Mouse (Mus musculus) G1E (cell line): ENCODE results near the gene Cox6b2. TPM values are rescaled to one million over a fixed set of nuclear protein-coding genes. Genes with fewer than 3 reads are reported as not detected.

Source experiments
- ATAC-seq: 2 replicates; pipeline ENCODE4 v1.8.0; 2016; ENCODE audit warnings: mild to moderate bottlenecking; ENCODE audit not compliant: insufficient number of reproducible peaks, poor library complexity, low FRiP score, severe bottlenecking; ENCODE audit errors: extremely low read depth
- DNase-seq: peaks from one replicate; pipeline ENCODE4 v3.0.0; 2012; ENCODE audit warnings: low spot score
- H3K27me3 ChIP-seq: 2 replicates; pipeline ENCODE4 v1.6.1; 2012; ENCODE audit warnings: mild to moderate bottlenecking, low read length, inconsistent platforms; ENCODE audit not compliant: insufficient read depth
- H3K36me3 ChIP-seq: replicated peaks from 2 replicates; pipeline ENCODE3; 2012; ENCODE audit warnings: mild to moderate bottlenecking, inconsistent platforms
- H3K4me1 ChIP-seq: 2 replicates; pipeline ENCODE4 v1.6.1; 2012; ENCODE audit warnings: low read depth, low read length, inconsistent platforms, mixed read lengths; ENCODE audit not compliant: insufficient read depth
- H3K4me3 ChIP-seq: 2 replicates; pipeline ENCODE4 v1.5.1; 2012; ENCODE audit warnings: low read depth, mild to moderate bottlenecking, inconsistent platforms, low read length, moderate library complexity, mixed read lengths
- H3K9me3 ChIP-seq: replicated peaks from 2 replicates; pipeline ENCODE4 v1.6.1; 2012; ENCODE audit warnings: inconsistent platforms
- CTCF ChIP-seq: IDR thresholded peaks from 2 replicates; pipeline ENCODE4 v1.5.1; 2012; ENCODE audit warnings: low read depth, low read length, inconsistent platforms, mixed read lengths
- GATA1 ChIP-seq: IDR thresholded peaks from 2 replicates; pipeline ENCODE4 v1.6.1; 2012; ENCODE audit warnings: borderline replicate concordance, low read length, inconsistent platforms, mixed read lengths
- GATA2 ChIP-seq: IDR thresholded peaks from 2 replicates; pipeline ENCODE4 v1.6.1; 2012; ENCODE audit warnings: low read depth, low read length, inconsistent platforms, borderline replicate concordance
- POLR2AphosphoS5 ChIP-seq: IDR thresholded peaks from 2 replicates; pipeline ENCODE4 v1.6.1; 2012; ENCODE audit warnings: low read depth, low read length, inconsistent platforms; ENCODE audit not compliant: insufficient replicate concordance
- TAL1 ChIP-seq: conservative IDR thresholded peaks from 2 replicates; pipeline ENCODE4 v1.6.1; 2012; ENCODE audit warnings: low read depth, low read length, inconsistent platforms, mixed read lengths
- polyA plus RNA-seq: library from polyadenylated mRNA; stranded (reverse); fragments of >175 nt; gene quantifications from 2 replicates; pipeline ENCODE4 v1.2.3, GENCODE M21; 2012
- total RNA-seq, 2 experiments: library from RNA; stranded (forward) in 1 of 2; stranded (reverse) in 1 of 2; fragments of 200-1000 nt in 1 of 2; fragments of >200 nt in 1 of 2; fragmentation: Nextera tagmentation in 1 of 2; gene quantifications; 2 replicates each; pipeline ENCODE4 v1.2.3; 2014 to 2017

Gene Cox6b2
- total and polyA plus RNA-seq, 3 experiments = 1.0 to 7.8 (median 4.2) TPM

GRCm38 (mm10) chr7:4702334-4702733 lies 50.6 kb downstream of the Cox6b2 start:
- Histone ChIP-seq H3K36me3 (no peaks in the 10 kb centered on the region), H3K27me3 (peaks cover 43% of the 10 kb centered on the region), H3K9me3 (no peaks in the 10 kb centered on the region), H3K4me1 (no peaks in the 10 kb centered on the region), H3K4me3 (no peak overlapping the region)
- no peak for TF ChIP-seq TAL1
- no peak for TF ChIP-seq CTCF
- no peak for TF ChIP-seq GATA1
- no peak for TF ChIP-seq POLR2AphosphoS5
- no peak for TF ChIP-seq GATA2
- ATAC-seq (no peak), DNase-seq (no peak)

Other genes with a start within 250 kb of the Cox6b2 start
Only the 20 nearest of the 27 such genes appear.
- not detected in 2 replicates for gene Ptprh, start 149.1 kb downstream of the Cox6b2 start, total RNA-seq (2014; fragmentation: Nextera tagmentation)
- 0.05 and 0.06 TPM in 2 replicates for gene Ptprh, start 149.1 kb downstream of the Cox6b2 start, total RNA-seq (2017)
- not detected in 2 replicates for gene Ptprh, start 149.1 kb downstream of the Cox6b2 start, polyA plus RNA-seq
- 10.3 and 40.0 TPM in 2 replicates for gene Tmem86b, start 121.7 kb downstream of the Cox6b2 start, total RNA-seq (2014; fragmentation: Nextera tagmentation)
- 9.3 and 10.4 TPM in 2 replicates for gene Tmem86b, start 121.7 kb downstream of the Cox6b2 start, total RNA-seq (2017)
- gene Tmem86b, start 121.7 kb downstream of the Cox6b2 start, polyA plus RNA-seq = 3.8 and 4.8 TPM in 2 replicates
- gene Ppp6r1, start 94.1 kb downstream of the Cox6b2 start, total RNA-seq (2014; fragmentation: Nextera tagmentation) = 97.4 and 108 TPM in 2 replicates
- gene Ppp6r1, start 94.1 kb downstream of the Cox6b2 start, total RNA-seq (2017) = 90.5 and 90.7 TPM in 2 replicates
- gene Ppp6r1, start 94.1 kb downstream of the Cox6b2 start, polyA plus RNA-seq = 208 and 223 TPM in 2 replicates
- gene Hspbp1, start 68.0 kb downstream of the Cox6b2 start, total RNA-seq (2014; fragmentation: Nextera tagmentation) = 55.3 and 67.8 TPM in 2 replicates
- 26.5 and 30.6 TPM in 2 replicates for gene Hspbp1, start 68.0 kb downstream of the Cox6b2 start, total RNA-seq (2017)
- 124 and 152 TPM in 2 replicates for gene Hspbp1, start 68.0 kb downstream of the Cox6b2 start, polyA plus RNA-seq
- gene Brsk1, start 62.5 kb downstream of the Cox6b2 start, total RNA-seq (2014; fragmentation: Nextera tagmentation) = not detected in 2 replicates
- gene Brsk1, start 62.5 kb downstream of the Cox6b2 start, total RNA-seq (2017) = 0.44 TPM in 1 of 2 replicates, not detected in the other
- gene Brsk1, start 62.5 kb downstream of the Cox6b2 start, polyA plus RNA-seq = not detected in 2 replicates
- 1.1 and 1.7 TPM in 2 replicates for gene Tmem150b, start 27.8 kb downstream of the Cox6b2 start, total RNA-seq (2014; fragmentation: Nextera tagmentation)
- 1.2 and 1.7 TPM in 2 replicates for gene Tmem150b, start 27.8 kb downstream of the Cox6b2 start, total RNA-seq (2017)
- 0.11 and 0.21 TPM in 2 replicates for gene Tmem150b, start 27.8 kb downstream of the Cox6b2 start, polyA plus RNA-seq
- gene Kmt5c, start 13.0 kb downstream of the Cox6b2 start, total RNA-seq (2014; fragmentation: Nextera tagmentation) = 79.7 and 108 TPM in 2 replicates
- 34.8 and 39.0 TPM in 2 replicates for gene Kmt5c, start 13.0 kb downstream of the Cox6b2 start, total RNA-seq (2017)
- 232 and 325 TPM in 2 replicates for gene Kmt5c, start 13.0 kb downstream of the Cox6b2 start, polyA plus RNA-seq
- not detected in 2 replicates for gene Fam71e2, start 18.2 kb upstream of the Cox6b2 start, total RNA-seq (2014; fragmentation: Nextera tagmentation)
- 0.05 and 0.06 TPM in 2 replicates for gene Fam71e2, start 18.2 kb upstream of the Cox6b2 start, total RNA-seq (2017)
- gene Fam71e2, start 18.2 kb upstream of the Cox6b2 start, polyA plus RNA-seq = not detected in 2 replicates
- gene Il11, start 29.8 kb upstream of the Cox6b2 start, total RNA-seq (2014; fragmentation: Nextera tagmentation) = not detected in 2 replicates
- not detected in 2 replicates for gene Il11, start 29.8 kb upstream of the Cox6b2 start, total RNA-seq (2017)
- gene Il11, start 29.8 kb upstream of the Cox6b2 start, polyA plus RNA-seq = 0.13 and 0.15 TPM in 2 replicates
- gene Tmem190, start 29.8 kb upstream of the Cox6b2 start, total RNA-seq (2014; fragmentation: Nextera tagmentation) = not detected in 2 replicates
- gene Tmem190, start 29.8 kb upstream of the Cox6b2 start, total RNA-seq (2017) = 0.41 TPM in 1 of 2 replicates, not detected in the other
- not detected in 2 replicates for gene Tmem190, start 29.8 kb upstream of the Cox6b2 start, polyA plus RNA-seq
- 1.7 and 4.7 TPM in 2 replicates for gene Tmem238, start 36.6 kb upstream of the Cox6b2 start, total RNA-seq (2014; fragmentation: Nextera tagmentation)
- 6.8 and 12.1 TPM in 2 replicates for gene Tmem238, start 36.6 kb upstream of the Cox6b2 start, total RNA-seq (2017)
- 40.6 and 61.2 TPM in 2 replicates for gene Tmem238, start 36.6 kb upstream of the Cox6b2 start, polyA plus RNA-seq
- gene Rpl28, start 39.8 kb upstream of the Cox6b2 start, total RNA-seq (2014; fragmentation: Nextera tagmentation) = 1,543 and 2,339 TPM in 2 replicates
- gene Rpl28, start 39.8 kb upstream of the Cox6b2 start, total RNA-seq (2017) = 548 and 573 TPM in 2 replicates
- 5,642 and 5,886 TPM in 2 replicates for gene Rpl28, start 39.8 kb upstream of the Cox6b2 start, polyA plus RNA-seq
- 538 and 670 TPM in 2 replicates for gene Ube2s, start 59.5 kb upstream of the Cox6b2 start, total RNA-seq (2014; fragmentation: Nextera tagmentation)
- 171 and 195 TPM in 2 replicates for gene Ube2s, start 59.5 kb upstream of the Cox6b2 start, total RNA-seq (2017)
- 210 and 243 TPM in 2 replicates for gene Ube2s, start 59.5 kb upstream of the Cox6b2 start, polyA plus RNA-seq
- gene Shisa7, start 91.6 kb upstream of the Cox6b2 start, total RNA-seq (2014; fragmentation: Nextera tagmentation) = not detected in 2 replicates
- 0.06 and 0.22 TPM in 2 replicates for gene Shisa7, start 91.6 kb upstream of the Cox6b2 start, total RNA-seq (2017)
- not detected in 2 replicates for gene Shisa7, start 91.6 kb upstream of the Cox6b2 start, polyA plus RNA-seq
- 7.6 and 9.1 TPM in 2 replicates for gene Isoc2b, start 117.2 kb upstream of the Cox6b2 start, total RNA-seq (2014; fragmentation: Nextera tagmentation)
- gene Isoc2b, start 117.2 kb upstream of the Cox6b2 start, total RNA-seq (2017) = 34.4 and 40.1 TPM in 2 replicates
- 5.3 and 8.1 TPM in 2 replicates for gene Isoc2b, start 117.2 kb upstream of the Cox6b2 start, polyA plus RNA-seq
- gene Isoc2a, start 124.1 kb upstream of the Cox6b2 start, total RNA-seq (2014; fragmentation: Nextera tagmentation) = 1.9 and 3.4 TPM in 2 replicates
- 7.5 and 10.4 TPM in 2 replicates for gene Isoc2a, start 124.1 kb upstream of the Cox6b2 start, total RNA-seq (2017)
- 6.3 and 16.2 TPM in 2 replicates for gene Isoc2a, start 124.1 kb upstream of the Cox6b2 start, polyA plus RNA-seq
- gene Gm36210, start 153.4 kb upstream of the Cox6b2 start, total RNA-seq (2014; fragmentation: Nextera tagmentation) = not detected in 2 replicates
- gene Gm36210, start 153.4 kb upstream of the Cox6b2 start, total RNA-seq (2017) = not detected in 2 replicates
- gene Gm36210, start 153.4 kb upstream of the Cox6b2 start, polyA plus RNA-seq = not detected in 2 replicates
- 13.9 and 15.2 TPM in 2 replicates for gene Zfp628, start 162.1 kb upstream of the Cox6b2 start, total RNA-seq (2014; fragmentation: Nextera tagmentation)
- 1.6 and 1.8 TPM in 2 replicates for gene Zfp628, start 162.1 kb upstream of the Cox6b2 start, total RNA-seq (2017)
- gene Zfp628, start 162.1 kb upstream of the Cox6b2 start, polyA plus RNA-seq = 35.7 and 39.5 TPM in 2 replicates
- gene Nat14, start 168.9 kb upstream of the Cox6b2 start, total RNA-seq (2014; fragmentation: Nextera tagmentation) = 2.0 and 3.6 TPM in 2 replicates
- gene Nat14, start 168.9 kb upstream of the Cox6b2 start, total RNA-seq (2017) = 0.41 and 1.1 TPM in 2 replicates
- 0.85 and 1.2 TPM in 2 replicates for gene Nat14, start 168.9 kb upstream of the Cox6b2 start, polyA plus RNA-seq
- gene Ssc5d, start 172.7 kb upstream of the Cox6b2 start, total RNA-seq (2014; fragmentation: Nextera tagmentation) = 0.15 TPM in 1 of 2 replicates, not detected in the other
- 0.05 TPM in 1 of 2 replicates, not detected in the other for gene Ssc5d, start 172.7 kb upstream of the Cox6b2 start, total RNA-seq (2017)
- 0.02 and 0.08 TPM in 2 replicates for gene Ssc5d, start 172.7 kb upstream of the Cox6b2 start, polyA plus RNA-seq